Mouse (Mus musculus) liver, adult (tissue): Measurements from ENCODE around the gene Trim45.

Experiments used
- GATA4 ChIP-seq: IDR thresholded peaks from 2 replicates; pipeline ENCODE4 v1.6.1; 2014; ENCODE audit warnings: mild to moderate bottlenecking, low read length; ENCODE audit not compliant: insufficient replicate concordance

Trim45 gene

GRCm38 (mm10) chr3:100921825-100922505, at the start of gene Trim45:
Trim45 (plus strand) TSS chr3:100922202.
- no peak for TF ChIP-seq GATA4

- TF ChIP-seq GATA4: no peak
These were observed 44.9 kb upstream of the Trim45 start for GRCm38 (mm10) chr3:100877057-100877456.

- no peak for TF ChIP-seq GATA4
These were observed 40.6 kb upstream of the Trim45 start for GRCm38 (mm10) chr3:100881403-100881802.

- TF ChIP-seq GATA4: no peak
These were observed 40.0 kb upstream of the Trim45 start for GRCm38 (mm10) chr3:100881843-100882634.

GRCm38 (mm10) chr3:100889234-100889633, 32.8 kb upstream of the Trim45 start:
- no peak for TF ChIP-seq GATA4

- TF ChIP-seq GATA4: no peak
These were observed 31.6 kb upstream of the Trim45 start for GRCm38 (mm10) chr3:100890406-100890805.

GRCm38 (mm10) chr3:100892383-100893335, 29.3 kb upstream of the Trim45 start:
- no peak for TF ChIP-seq GATA4

GRCm38 (mm10) chr3:100895500-100895899, 26.5 kb upstream of the Trim45 start:
- no peak for TF ChIP-seq GATA4

GRCm38 (mm10) chr3:100906128-100906527, 15.9 kb upstream of the Trim45 start:
- TF ChIP-seq GATA4: no peak

GRCm38 (mm10) chr3:100906916-100907315, 15.1 kb upstream of the Trim45 start:
- no peak for TF ChIP-seq GATA4

- TF ChIP-seq GATA4: no peak
These were observed 13.4 kb upstream of the Trim45 start for GRCm38 (mm10) chr3:100908594-100908993.

- TF ChIP-seq GATA4: no peak
These were observed 11.4 kb upstream of the Trim45 start for GRCm38 (mm10) chr3:100910621-100911020.

GRCm38 (mm10) chr3:100911026-100911425, 11.0 kb upstream of the Trim45 start:
- no peak for TF ChIP-seq GATA4

GRCm38 (mm10) chr3:100911498-100912213, 10.3 kb upstream of the Trim45 start:
- TF ChIP-seq GATA4: no peak

- TF ChIP-seq GATA4: no peak
These were observed 5.2 kb upstream of the Trim45 start for GRCm38 (mm10) chr3:100916844-100917243.

- TF ChIP-seq GATA4: no peak
These were observed 1.3 kb upstream of the Trim45 start for GRCm38 (mm10) chr3:100920611-100921140.
